Mouse (Mus musculus): ENCODE results near the gene Prnp. TPM values are rescaled to one million over a fixed set of nuclear protein-coding genes. Genes with fewer than 3 reads are reported as not detected.

The Prnp gene
- polyA plus RNA-seq (2015; fragmentation: Nextera tagmentation; extraction: Ambion mirVana), result 141 and 148 TPM in 2 replicates

DNA sequence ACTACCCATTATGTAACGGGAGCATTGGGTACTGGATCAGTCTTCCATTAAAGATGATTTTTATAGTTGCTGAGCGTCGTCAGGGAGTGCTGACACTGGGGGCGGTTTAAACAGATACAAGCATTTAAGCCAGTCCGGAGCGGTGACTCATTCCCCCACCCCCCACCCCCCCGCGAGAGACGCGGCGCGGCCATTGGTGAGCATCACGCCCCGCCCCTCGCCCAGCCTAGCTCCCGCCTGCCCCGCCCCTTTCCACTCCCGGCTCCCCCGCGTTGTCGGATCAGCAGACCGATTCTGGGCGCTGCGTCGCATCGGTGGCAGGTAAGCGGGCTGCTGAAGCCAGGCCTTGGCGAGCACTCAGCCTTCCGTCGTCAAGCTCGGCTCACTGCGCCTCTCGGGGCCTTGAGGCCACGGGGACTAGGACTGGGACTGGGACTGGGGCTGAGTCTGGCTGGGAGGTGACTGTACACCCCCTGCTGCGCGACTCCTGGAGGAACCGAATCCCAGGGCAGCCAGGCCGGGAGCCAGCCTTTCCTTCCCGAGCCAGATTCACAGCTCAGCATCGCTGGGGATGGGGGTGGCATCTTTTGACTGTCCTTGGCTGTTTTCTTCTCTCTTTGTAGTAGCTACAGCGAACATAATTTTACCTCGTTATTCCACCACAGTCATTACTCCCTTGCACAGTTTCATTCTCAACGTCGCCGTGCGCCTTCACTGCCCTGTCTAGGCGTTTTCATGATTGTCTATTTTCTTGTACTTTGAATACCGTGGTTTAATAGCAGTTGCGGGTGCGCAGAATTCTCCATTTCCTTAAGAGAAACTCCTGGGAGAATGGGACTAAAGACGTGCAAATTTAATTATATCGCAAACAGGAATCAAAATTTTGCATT, at the start of gene Prnp, which contains the start of gene Prn:
Gene Prnp, plus strand, starts transcription at position 246 of the 890 bp plus-strand sequence.
Gene Prn, plus strand, starts transcription at position 275 of the 890 bp plus-strand sequence.
- ATAC-seq (ENCODE audit: low FRiP score), result peak; percentile 94
- Histone ChIP-seq H3K4me1 (peaks cover 39% of the 10 kb centered on the region), H3K36me3 (0 out of 2 replicates have a peak, but pooled peaks cover 3% of the 10 kb centered on the region), H3K9me3 (replicated peaks) (no peaks in the 10 kb centered on the region), H3K4me2 (peak within 1 kb of the TSS; percentile 60), H3K27ac (replicated peaks) (peak within 1 kb of the TSS; percentile 95), H3K4me3 (replicated peaks) (peak within 1 kb of the TSS; percentile 64), H3K27me3 (replicated peaks) (no peaks in the 10 kb centered on the region), H3K9ac (replicated peaks) (peak within 1 kb of the TSS; percentile 75)
- WGBS, result 2% methylated on average over 52 of the region's 52 CpGs

DNA sequence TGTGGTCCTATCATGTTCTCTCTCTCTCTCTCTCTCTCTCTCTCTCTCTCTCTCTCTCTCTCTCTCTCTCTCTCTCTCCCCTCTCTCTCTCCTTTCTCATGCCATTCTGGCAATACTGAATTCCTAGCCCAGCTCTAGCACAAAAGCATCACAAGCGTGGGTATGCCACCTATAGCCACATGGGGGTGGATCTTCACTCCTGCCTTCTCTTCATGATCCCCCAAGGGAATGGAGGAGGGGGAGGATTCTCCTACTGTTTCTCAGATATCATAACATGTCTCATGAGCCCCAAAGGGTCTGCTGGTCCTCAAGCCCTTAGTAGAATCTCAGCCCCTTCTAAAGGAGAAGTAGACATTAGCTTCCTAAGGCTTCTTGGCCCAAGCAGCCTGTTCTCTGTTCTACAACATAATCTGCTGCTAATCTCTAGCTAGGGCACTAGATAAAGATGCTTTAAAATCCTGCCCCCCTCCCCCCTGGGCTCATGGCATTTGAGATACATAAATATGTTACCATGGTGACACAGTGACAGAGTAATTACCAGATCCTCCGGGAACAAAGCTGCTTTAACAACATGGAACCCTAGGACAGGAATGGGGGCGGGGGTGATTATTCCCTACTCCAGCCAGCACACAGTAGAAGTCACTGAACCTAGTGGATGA, 47.0 kb upstream of the Prnp start:
- no peak overlapping the region for H3K27ac ChIP-seq (replicated peaks)

DNA sequence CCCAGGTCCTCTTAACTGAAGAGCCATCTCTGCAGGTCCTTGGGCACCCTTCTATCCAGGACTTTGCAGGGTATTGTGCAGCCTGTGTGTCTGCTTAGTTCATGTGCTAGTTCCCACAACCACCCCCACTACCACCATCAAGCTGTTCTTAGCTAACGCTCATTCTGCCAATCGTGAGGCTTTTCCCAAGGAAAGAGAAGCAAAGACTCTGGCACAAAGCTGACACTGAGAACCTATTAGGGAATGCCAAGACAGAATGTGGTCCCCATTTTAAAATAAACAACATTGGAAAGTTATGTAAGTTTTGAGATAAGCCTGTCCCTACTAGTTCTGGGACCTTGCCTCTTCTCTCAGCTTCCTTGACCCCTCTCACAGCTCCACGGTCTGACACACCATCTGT, 46.3 kb upstream of the Prnp start:
- ATAC-seq (ENCODE audit: low FRiP score), result no peak
- Histone ChIP-seq H3K4me2 (no peak overlapping the region), H3K9me3 (replicated peaks) (no peaks in the 10 kb centered on the region), H3K27me3 (replicated peaks) (no peaks in the 10 kb centered on the region), H3K4me1 (peaks cover 5% of the 10 kb centered on the region; the same call in 1 of the 2 replicates), H3K27ac (replicated peaks) (no peak overlapping the region), H3K36me3 (no peaks in the 10 kb centered on the region), H3K4me3 (replicated peaks) (no peak overlapping the region), H3K9ac (replicated peaks) (no peak overlapping the region)
- whole genome bisulfite sequencing, result 85% methylated on average over 3 of the region's 3 CpGs

More for the DNA sequence above, 47.0 kb upstream of the Prnp start:
- 36% methylated on average over 3 of the region's 3 CpGs for WGBS
- peak; percentile 57 for ATAC-seq (ENCODE audit: low FRiP score)
- no peaks in the 10 kb centered on the region for H3K9me3 ChIP-seq (replicated peaks)
- H3K4me2 ChIP-seq, result no peak overlapping the region
- H3K4me1 ChIP-seq, result peaks cover 5% of the 10 kb centered on the region; the same call in 1 of the 2 replicates
- H3K9ac ChIP-seq (replicated peaks), result no peak overlapping the region
- H3K27me3 ChIP-seq (replicated peaks), result no peaks in the 10 kb centered on the region
- no peak overlapping the region for H3K4me3 ChIP-seq (replicated peaks)
- no peaks in the 10 kb centered on the region for H3K36me3 ChIP-seq

DNA sequence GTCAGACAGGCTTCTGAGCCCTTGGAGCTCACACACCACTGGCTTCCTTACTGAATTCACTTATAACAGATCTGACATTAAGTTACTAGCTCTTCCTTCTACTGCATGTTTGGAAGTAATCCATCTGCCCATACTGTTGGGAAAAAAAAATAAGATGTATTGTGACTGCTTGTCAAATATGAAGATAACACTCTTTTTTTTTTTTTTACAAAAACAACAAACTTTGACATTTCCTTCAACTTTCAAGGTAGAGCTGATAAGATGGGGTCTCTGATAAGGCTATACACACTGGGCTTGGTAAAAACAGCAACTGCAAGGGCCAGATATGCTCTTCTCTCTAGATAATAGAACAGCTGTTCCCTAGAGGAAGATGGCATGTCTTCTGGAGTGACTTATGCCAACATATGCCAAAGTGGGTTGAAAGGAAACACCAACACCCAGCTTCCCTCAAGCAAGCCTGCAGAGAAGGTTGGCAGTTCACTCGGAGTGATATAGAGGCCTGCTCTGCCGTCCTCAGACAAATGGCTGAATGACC, 45.4 kb upstream of the Prnp start:
- Histone ChIP-seq H3K36me3 (no peaks in the 10 kb centered on the region), H3K4me3 (replicated peaks) (no peak overlapping the region), H3K9ac (replicated peaks) (no peak overlapping the region), H3K4me1 (peaks cover 5% of the 10 kb centered on the region; the same call in 1 of the 2 replicates), H3K27me3 (replicated peaks) (no peaks in the 10 kb centered on the region), H3K4me2 (no peak overlapping the region), H3K9me3 (replicated peaks) (no peaks in the 10 kb centered on the region), H3K27ac (replicated peaks) (no peak overlapping the region)
- ATAC-seq (ENCODE audit: low FRiP score), result no peak
- 88% methylated on average over 2 of the region's 2 CpGs for WGBS

DNA sequence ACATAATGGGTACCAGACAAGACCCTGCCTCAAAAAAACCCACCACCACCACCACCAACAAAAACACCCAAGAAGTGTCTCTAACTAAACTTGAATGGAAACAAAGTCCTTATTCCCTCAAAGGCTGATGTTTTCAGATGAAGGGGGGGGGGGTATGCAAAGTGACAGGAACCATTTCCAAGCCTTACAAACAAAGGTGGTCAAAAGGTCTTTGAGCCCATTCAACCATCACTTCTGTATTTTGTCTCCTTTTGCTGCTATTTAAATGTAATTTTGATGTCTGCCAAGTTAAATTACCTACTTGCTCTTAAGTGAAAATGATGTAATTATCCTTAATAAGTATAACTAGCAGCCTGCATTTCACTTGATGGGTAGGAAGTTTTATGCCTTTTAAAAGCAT, 43.1 kb upstream of the Prnp start:
- Histone ChIP-seq H3K4me2 (no peak overlapping the region), H3K4me1 (peaks cover 5% of the 10 kb centered on the region; the same call in 1 of the 2 replicates), H3K27me3 (replicated peaks) (no peaks in the 10 kb centered on the region), H3K27ac (replicated peaks) (no peak overlapping the region), H3K4me3 (replicated peaks) (no peak overlapping the region), H3K9me3 (replicated peaks) (no peaks in the 10 kb centered on the region), H3K36me3 (no peaks in the 10 kb centered on the region), H3K9ac (replicated peaks) (no peak overlapping the region)
- no peak for ATAC-seq (ENCODE audit: low FRiP score)

DNA sequence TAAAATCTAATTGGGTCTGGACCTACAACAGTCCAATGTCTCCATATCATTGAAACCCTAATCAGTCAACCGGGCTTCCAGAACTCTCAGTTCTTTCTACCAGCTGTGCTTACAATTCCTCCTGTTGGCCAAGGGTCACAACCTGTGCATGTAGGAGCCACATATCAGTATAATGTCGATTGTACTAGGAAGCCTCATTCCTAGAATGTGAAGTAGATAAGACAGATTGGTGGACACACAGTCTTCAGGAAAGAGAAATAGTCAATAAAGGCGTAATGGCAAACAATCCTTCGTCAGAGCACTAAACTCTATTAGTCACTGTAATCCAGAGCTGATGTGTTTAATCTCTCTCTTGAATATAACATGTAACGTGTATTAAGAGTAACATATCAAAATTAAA, 40.7 kb upstream of the Prnp start:
- no peak overlapping the region for H3K4me3 ChIP-seq (replicated peaks)
- H3K36me3 ChIP-seq, result no peaks in the 10 kb centered on the region
- H3K4me1 ChIP-seq, result no peaks in the 10 kb centered on the region
- no peak for ATAC-seq (ENCODE audit: low FRiP score)
- H3K4me2 ChIP-seq, result no peak overlapping the region
- H3K9ac ChIP-seq (replicated peaks), result no peak overlapping the region
- H3K9me3 ChIP-seq (replicated peaks), result no peaks in the 10 kb centered on the region
- H3K27me3 ChIP-seq (replicated peaks), result no peaks in the 10 kb centered on the region
- H3K27ac ChIP-seq (replicated peaks), result no peak overlapping the region
- WGBS, result 91% methylated on average over 5 of the region's 5 CpGs

DNA sequence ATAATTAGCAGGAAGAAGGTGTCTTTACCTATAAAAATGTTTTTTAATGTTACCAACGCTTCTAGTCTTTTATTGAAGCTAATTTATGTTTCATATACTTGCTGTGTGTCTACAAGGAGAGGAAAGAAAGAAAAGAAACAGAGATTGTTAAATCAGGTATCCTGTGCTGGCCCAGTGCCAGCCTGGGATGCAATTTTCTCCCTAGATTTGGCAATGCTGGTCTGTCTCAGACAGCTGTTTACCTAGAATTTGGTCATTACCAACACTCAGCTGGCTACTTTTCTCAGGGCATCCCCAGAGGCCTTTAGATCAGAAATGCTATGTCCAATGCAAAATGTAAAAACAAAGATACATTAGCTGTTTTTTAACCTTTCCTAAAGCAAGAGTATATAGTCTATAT, 36.4 kb upstream of the Prnp start:
- no peaks in the 10 kb centered on the region for H3K9me3 ChIP-seq (replicated peaks)
- no peak overlapping the region for H3K4me2 ChIP-seq
- H3K9ac ChIP-seq (replicated peaks), result no peak overlapping the region
- WGBS, result 77% methylated on average over 1 of the region's 1 CpGs
- H3K4me3 ChIP-seq (replicated peaks), result no peak overlapping the region
- no peak overlapping the region for H3K27ac ChIP-seq (replicated peaks)
- no peaks in the 10 kb centered on the region for H3K36me3 ChIP-seq
- no peaks in the 10 kb centered on the region for H3K4me1 ChIP-seq
- no peaks in the 10 kb centered on the region for H3K27me3 ChIP-seq (replicated peaks)
- ATAC-seq (ENCODE audit: low FRiP score), result no peak

DNA sequence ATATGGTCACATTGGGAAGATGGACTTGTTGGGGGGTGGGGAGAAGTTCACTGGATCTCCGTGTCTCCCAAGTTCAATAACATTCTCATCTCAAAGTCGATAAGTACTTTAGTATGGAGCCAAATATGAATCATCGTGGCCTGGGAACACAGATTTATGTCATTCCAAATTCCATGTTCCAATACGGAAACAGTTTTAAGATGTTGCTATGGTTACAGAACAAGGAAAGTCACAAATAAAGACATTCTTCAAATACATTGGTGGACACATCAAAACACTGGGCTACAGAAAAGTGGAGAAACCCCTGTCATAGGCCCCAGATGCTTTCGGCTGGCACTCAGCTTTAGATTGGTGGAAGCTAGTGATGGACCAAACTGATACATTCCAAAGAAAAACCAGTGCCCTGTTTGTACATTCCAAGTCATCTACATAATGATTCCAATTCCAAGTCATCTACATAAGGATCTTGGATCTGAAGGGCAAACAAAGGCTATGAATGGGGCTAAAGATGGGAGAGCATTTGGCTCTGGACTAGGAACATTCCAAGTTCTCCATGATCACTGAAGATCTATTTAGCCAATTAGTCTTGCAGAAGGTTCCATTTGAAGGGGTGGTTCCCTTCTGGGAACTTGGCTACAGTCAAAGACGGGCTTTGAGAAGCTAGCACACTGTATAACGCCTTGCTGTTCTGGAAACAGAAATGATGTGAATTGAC, 33.0 kb upstream of the Prnp start:
- no peak overlapping the region for H3K27ac ChIP-seq (replicated peaks)
- no peak for ATAC-seq (ENCODE audit: low FRiP score)
- WGBS, result 94% methylated on average over 7 of the region's 7 CpGs

DNA sequence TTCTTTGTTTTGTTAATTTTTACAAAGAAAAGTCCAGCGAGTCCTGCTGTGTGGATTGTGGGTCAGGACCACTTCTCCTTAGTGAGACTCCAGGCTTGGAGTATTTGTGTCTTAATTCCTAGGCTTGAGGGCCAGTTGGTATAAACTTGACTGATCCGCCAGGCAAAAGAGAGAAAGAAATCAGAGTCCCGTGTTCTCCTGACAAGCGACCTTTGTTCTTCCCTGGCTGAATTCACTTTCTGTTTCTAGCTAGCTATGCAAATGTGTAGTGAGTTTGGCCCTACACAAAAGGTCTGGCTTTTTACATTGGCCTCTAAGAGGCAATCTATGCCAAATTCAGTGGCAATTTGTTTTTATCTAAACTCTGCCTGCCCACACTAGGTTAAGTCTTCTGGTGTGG, 28.0 kb upstream of the Prnp start:
- H3K27ac ChIP-seq (replicated peaks), result no peak overlapping the region
- no peaks in the 10 kb centered on the region for H3K27me3 ChIP-seq (replicated peaks)
- no peak for ATAC-seq (ENCODE audit: low FRiP score)
- peaks cover 9% of the 10 kb centered on the region; the same call in 1 of the 2 replicates for H3K4me1 ChIP-seq
- 51% methylated on average over 4 of the region's 4 CpGs for WGBS
- no peak overlapping the region for H3K4me3 ChIP-seq (replicated peaks)
- no peaks in the 10 kb centered on the region for H3K36me3 ChIP-seq
- H3K9me3 ChIP-seq (replicated peaks), result no peaks in the 10 kb centered on the region
- no peak overlapping the region for H3K4me2 ChIP-seq
- H3K9ac ChIP-seq (replicated peaks), result no peak overlapping the region

More for the DNA sequence above, 33.0 kb upstream of the Prnp start:
- H3K9ac ChIP-seq (replicated peaks), result no peak overlapping the region
- H3K4me1 ChIP-seq, result no peaks in the 10 kb centered on the region
- H3K36me3 ChIP-seq, result no peaks in the 10 kb centered on the region
- H3K4me3 ChIP-seq (replicated peaks), result no peak overlapping the region
- no peaks in the 10 kb centered on the region for H3K9me3 ChIP-seq (replicated peaks)
- no peaks in the 10 kb centered on the region for H3K27me3 ChIP-seq (replicated peaks)
- no peak overlapping the region for H3K4me2 ChIP-seq

DNA sequence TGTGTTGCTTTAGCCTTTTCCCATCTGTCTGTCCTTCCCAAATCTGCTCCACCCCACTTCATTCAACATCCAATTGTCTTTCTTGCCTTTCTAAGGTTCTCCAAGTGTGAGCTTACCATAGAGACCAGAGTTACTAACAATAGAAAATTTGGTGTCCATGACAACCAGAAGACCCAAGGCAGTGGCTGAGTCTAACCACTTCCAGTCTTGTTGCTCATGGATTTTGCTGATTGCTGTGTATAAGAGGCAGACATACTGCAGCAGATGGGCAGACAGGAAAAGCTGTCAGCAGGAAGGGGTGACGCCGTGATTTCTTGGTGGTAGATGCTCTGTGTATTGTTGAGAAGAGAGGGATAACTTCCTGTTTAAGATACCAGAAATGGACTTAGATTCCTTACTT, 26.6 kb upstream of the Prnp start:
- ATAC-seq (ENCODE audit: low FRiP score), result no peak
- WGBS, result 60% methylated on average over 2 of the region's 2 CpGs
- Histone ChIP-seq H3K4me2 (no peak overlapping the region), H3K36me3 (no peaks in the 10 kb centered on the region), H3K27ac (replicated peaks) (no peak overlapping the region), H3K9me3 (replicated peaks) (no peaks in the 10 kb centered on the region), H3K4me3 (replicated peaks) (no peak overlapping the region), H3K9ac (replicated peaks) (no peak overlapping the region), H3K4me1 (peaks cover 9% of the 10 kb centered on the region; the same call in 1 of the 2 replicates), H3K27me3 (replicated peaks) (no peaks in the 10 kb centered on the region)

DNA sequence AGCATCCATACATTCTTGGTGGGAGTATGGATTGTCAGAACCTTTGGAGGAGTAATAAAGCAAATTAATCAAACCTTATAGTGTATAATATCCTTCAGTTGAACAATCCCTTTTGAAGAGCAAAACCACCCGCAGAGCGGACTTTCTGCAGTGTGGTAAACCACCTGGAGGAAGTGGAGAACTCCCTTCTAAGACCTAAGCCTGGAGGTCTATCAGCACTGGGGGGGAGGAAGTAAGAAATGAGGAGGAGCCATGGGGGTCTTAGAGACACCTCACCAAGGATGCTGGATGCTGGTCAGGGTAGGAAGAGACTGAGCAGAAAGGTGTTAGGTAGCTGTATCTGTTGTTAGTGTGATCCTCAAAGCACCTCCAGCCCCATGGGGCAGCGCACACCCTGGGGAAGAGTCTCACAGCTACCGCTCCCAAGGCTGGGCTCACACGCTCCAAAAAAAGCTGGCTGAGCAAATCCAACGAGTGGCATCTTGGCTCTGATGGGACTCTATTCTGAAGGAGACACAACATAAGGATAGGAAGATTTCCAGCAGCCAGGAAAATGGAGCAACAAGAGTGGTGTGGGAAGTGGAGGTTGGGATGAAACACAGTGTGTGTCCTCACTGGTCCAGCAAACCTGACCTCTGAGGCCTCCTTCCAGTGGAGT, 23.1 kb upstream of the Prnp start:
- Histone ChIP-seq H3K36me3 (no peaks in the 10 kb centered on the region), H3K9me3 (replicated peaks) (no peaks in the 10 kb centered on the region)

More for the DNA sequence above, 23.1 kb upstream of the Prnp start:
- 94% methylated on average over 6 of the region's 6 CpGs for WGBS
- ATAC-seq (ENCODE audit: low FRiP score), result no peak
- Histone ChIP-seq H3K27ac (replicated peaks) (no peak overlapping the region), H3K27me3 (replicated peaks) (no peaks in the 10 kb centered on the region), H3K4me3 (replicated peaks) (no peak overlapping the region), H3K4me1 (peaks cover 9% of the 10 kb centered on the region; the same call in 1 of the 2 replicates), H3K4me2 (no peak overlapping the region), H3K9ac (replicated peaks) (no peak overlapping the region)

Data from neural tube, embryonic 15.5 days (tissue).